Mouse (Mus musculus) spleen, adult 18-20 months (tissue): ENCODE measurements around the gene Pak7.
"Not testable (repeated sequence)": the region's sequence is repeated elsewhere in the genome, so short reads cannot be mapped to it uniquely, and the experiment has no call there.

Experiments
- DNase-seq, 2 experiments: peaks; one replicate each; pipeline ENCODE4 v3.0.0; 2022; ENCODE audit warnings: mixed read lengths in 2 of 2

Gene Pak7

GRCm38 (mm10) chr2:136387181-136388131, at the start of gene Pak7:
Pak7 (minus strand) TSS chr2:136387967.
- no peak for DNase-seq

GRCm38 (mm10) chr2:136425561-136425960, 37.8 kb upstream of the Pak7 start:
- no peak for DNase-seq

- DNase-seq = no peak
These were observed 31.8 kb upstream of the Pak7 start for GRCm38 (mm10) chr2:136419543-136419942.

GRCm38 (mm10) chr2:136416381-136416780, 28.6 kb upstream of the Pak7 start:
- no peak for DNase-seq

GRCm38 (mm10) chr2:136402587-136402986, 14.8 kb upstream of the Pak7 start:
- DNase-seq = no peak

GRCm38 (mm10) chr2:136375318-136375717, 12.4 kb downstream of the Pak7 start:
- DNase-seq = no peak

- DNase-seq = no peak
These were observed 15.4 kb downstream of the Pak7 start for GRCm38 (mm10) chr2:136372361-136372760.

- DNase-seq = no peak
These were observed 36.2 kb downstream of the Pak7 start for GRCm38 (mm10) chr2:136351393-136352096.

- no peak for DNase-seq
These were observed 37.3 kb downstream of the Pak7 start for GRCm38 (mm10) chr2:136350459-136350858.

- no peak for DNase-seq
These were observed 38.0 kb downstream of the Pak7 start for GRCm38 (mm10) chr2:136349671-136350275.

GRCm38 (mm10) chr2:136344240-136344780, 43.5 kb downstream of the Pak7 start:
- not testable (repeated sequence) for DNase-seq

GRCm38 (mm10) chr2:136329974-136330373, 57.8 kb downstream of the Pak7 start:
- DNase-seq = no peak

GRCm38 (mm10) chr2:136325646-136326045, 62.1 kb downstream of the Pak7 start:
- DNase-seq = no peak

GRCm38 (mm10) chr2:136309313-136309712, 78.5 kb downstream of the Pak7 start:
- DNase-seq = no peak

GRCm38 (mm10) chr2:136308743-136309142, 79.0 kb downstream of the Pak7 start:
- DNase-seq = no peak

GRCm38 (mm10) chr2:136302201-136302600, 85.6 kb downstream of the Pak7 start:
- DNase-seq = no peak

- no peak for DNase-seq
These were observed 86.4 kb downstream of the Pak7 start for GRCm38 (mm10) chr2:136301406-136301805.

GRCm38 (mm10) chr2:136297371-136297770, 90.4 kb downstream of the Pak7 start:
- DNase-seq = no peak

GRCm38 (mm10) chr2:136282043-136282442, 105.7 kb downstream of the Pak7 start:
- DNase-seq = no peak

- not testable (repeated sequence) for DNase-seq
These were observed 145.8 kb downstream of the Pak7 start for GRCm38 (mm10) chr2:136241960-136242359.

- no peak for DNase-seq
These were observed 156.5 kb downstream of the Pak7 start for GRCm38 (mm10) chr2:136231228-136231627.

- DNase-seq = no peak
These were observed 183.7 kb downstream of the Pak7 start for GRCm38 (mm10) chr2:136204034-136204433.

- no peak for DNase-seq
These were observed 212.7 kb downstream of the Pak7 start for GRCm38 (mm10) chr2:136175030-136175429.
